Mouse (Mus musculus): Measurements from ENCODE around the gene Gm12166.

The Gm12166 gene

GRCm38 (mm10) chr11:46073061-46073849, 21.1 kb upstream of the Gm12166 start:
- no peak for DNase-seq (ENCODE audit: low spot score in 2 of 2)

DNA sequence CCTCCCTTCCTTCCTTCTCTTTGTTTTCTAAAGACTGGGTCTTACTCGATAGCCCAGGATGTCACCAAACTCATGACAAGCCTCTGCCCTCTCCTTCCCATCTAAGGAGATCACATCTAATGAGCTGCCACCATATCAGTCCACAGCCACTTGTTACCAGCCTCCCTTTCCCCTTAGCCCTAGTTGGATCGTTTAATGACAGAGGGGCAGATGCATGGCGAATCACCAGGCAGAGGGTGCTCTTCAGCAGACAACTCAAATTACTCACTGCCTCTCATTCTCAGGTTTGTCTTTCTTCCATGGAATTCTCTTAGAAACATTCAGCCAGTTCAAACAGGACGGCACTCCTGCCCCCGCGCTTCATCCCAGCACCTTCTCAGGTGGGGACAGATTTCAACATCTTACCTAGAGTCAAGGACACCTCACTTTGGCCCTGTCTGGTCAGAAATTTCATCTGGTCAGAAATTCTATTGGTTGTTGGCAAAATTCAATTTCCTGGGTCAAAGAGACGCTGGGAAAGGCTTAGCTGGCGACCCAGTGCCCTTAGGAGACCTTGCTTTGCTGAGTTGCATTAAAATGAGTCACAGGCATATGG, 20.4 kb upstream of the Gm12166 start:
- no peak for DNase-seq (ENCODE audit: low spot score in 2 of 2)

DNA sequence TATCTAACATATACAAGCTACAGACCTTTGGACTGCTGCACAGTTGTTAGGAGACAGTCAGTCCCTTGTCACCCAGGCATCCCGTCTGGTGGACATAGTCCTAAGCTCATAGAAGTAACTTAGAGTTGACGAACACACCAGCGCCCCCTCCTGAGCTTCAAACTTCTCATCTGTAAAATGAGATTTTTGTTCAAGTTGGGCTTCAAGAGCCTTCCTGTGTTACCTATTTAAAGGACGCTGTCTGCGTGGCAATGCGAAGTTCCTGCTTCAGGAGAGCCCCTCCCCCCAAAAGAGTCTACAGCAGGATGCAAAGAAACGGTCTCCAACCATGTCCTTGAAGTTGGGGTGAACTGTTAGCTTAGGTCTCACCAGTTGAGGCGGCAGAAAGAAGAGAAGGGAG, 18.7 kb upstream of the Gm12166 start:
- DNase-seq (ENCODE audit: low spot score in 2 of 2), result no peak

DNA sequence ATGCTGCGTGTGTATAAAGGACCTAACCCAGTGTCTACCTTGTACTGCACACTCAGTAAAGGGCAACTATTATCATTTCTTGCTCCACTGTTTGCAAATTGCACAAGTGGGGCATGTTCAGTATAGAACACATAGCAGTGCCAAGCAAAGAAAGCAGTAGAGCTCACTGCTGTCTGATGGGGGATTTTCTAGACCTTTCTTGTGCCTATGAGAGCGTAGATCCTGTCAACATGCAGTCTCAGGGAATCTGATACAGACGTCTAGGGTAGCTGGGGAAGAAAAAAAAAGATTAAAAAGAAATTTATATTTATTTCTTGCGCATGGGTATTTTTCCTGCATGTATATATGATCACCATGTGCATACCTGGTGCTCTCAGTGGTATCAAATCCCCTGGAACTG, 18.0 kb upstream of the Gm12166 start:
- DNase-seq (ENCODE audit: low spot score in 2 of 2), result no peak

DNA sequence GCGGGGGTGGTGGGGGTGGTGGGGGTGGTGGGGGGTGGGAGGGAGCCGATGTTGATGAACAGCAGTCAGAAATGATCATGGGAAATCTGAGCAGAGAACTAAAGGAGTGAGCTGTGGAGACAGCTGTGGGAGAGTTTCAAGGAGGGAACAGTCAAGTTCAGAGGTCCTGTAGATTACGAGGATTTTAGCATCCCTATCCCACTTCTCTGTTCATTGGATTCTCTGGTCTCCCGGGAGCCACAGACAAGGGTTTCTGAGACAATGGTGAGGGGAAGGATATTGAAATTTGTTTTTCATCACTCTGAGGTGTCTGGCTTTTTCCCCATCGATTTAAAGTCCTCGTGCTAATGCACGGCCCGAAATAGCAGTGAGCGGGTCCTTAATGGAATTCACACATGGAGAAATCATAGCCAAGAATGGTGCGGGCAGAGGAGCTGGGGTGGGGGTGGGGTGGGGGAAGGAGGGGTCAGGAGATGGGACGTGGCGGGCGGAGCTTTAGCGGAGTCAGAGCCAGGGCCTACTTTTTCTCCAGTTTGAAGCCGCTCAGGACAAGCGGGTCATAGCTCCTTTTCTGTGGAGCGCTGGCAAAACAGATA, 17.4 kb upstream of the Gm12166 start:
- DNase-seq (ENCODE audit: low spot score in 2 of 2), result no peak

- no peak for DNase-seq (ENCODE audit: low spot score in 2 of 2)
Measured at GRCm38 (mm10) chr11:46068756-46069407, 16.8 kb upstream of the Gm12166 start.

DNA sequence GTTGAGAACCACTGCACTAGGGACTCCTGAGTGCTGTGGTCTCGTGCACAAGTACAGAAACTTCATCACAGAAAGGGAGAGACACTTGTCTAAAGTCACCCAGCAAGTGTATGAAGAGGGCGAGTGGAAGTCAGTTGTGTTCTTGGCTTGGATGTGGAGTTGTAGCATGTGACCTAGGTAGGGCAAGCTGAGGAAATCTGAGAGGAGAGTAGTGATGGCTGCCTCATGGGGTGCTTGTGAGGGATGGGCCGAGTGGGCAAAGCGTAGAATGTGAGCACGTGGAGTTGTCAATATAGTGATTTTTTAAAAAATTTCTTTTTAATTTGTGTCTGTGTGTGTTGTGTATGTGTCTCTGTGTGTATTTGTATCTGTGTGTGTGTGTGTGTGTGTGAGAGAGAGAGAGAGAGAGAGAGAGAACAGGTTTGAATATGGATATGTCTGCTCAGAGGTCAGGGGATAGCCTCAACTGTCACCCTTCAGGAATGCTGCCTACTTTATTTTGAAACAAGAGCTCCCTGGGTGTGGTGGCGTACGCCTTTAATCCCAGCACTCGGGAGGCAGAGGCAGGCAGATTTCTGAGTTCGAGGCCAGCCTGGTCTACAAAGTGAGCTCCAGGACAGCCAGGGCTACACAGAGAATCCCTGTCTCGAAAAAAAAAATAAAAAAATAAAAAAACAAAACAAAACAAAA, 15.4 kb upstream of the Gm12166 start:
- no peak for DNase-seq (ENCODE audit: low spot score in 2 of 2)

DNA sequence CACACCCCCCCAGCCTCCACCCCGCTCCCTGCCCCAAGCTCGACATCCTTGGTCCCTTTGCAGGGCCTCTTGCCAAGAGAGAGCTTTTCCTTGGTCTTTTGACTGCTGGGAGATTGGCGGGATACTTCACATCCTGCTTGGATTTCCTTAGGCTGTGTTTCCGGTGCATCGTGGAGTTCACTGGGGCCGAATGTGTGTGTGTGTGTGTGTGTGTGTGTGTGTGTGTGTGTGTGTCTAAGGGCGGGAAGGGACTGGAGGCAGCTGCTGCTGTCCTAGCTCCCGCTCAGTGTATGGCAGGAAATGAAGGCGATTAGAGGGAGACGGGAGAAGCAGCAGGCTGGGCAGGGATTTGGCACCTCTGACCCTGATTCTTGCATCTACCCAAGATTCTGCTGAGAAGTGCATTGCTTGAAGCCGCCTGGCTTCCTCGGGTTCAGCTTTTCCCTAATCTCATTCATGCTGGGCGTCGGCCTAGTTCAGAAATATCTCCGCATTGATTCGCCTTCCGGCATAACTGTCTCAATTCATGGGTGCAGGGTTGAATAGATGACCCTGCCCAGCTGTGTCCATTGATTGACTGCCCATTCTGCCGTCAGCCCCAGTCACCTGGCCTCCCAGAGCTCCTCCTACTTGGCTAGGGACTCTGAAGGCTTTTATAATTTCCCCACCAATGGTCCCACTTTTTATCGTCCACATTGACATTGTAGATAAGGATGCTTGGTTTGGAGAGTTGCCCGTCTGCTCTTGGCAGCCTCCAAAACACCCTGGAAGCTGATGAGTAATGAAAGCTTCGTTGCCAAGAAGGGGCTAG, 13.3 kb upstream of the Gm12166 start:
- DNase-seq (ENCODE audit: low spot score in 2 of 2), result peak; percentile 52

GRCm38 (mm10) chr11:46064767-46065166, 12.6 kb upstream of the Gm12166 start:
- no peak for DNase-seq (ENCODE audit: low spot score in 2 of 2)

GRCm38 (mm10) chr11:46062993-46063731, 11.0 kb upstream of the Gm12166 start:
- no peak for DNase-seq (ENCODE audit: low spot score in 2 of 2)

DNA sequence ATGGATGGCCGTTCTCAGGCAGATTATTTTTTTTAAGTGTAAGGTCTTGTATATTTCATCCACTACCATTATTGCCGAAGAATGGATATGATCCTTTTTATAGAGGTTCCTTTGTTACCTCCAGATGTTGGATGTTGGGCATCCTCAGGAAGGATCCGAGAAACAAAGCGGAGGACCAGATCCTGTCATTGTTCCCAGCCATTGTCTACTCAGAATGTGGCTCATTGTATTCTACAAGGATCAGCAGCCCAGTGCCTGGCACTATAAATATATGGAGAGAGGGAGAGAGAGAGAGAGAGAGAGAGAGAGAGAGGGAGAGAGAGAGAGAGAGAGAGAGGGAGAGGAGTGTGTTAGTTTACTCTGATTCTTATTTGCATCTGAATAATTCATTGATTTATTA, 10.4 kb upstream of the Gm12166 start:
- DNase-seq (ENCODE audit: low spot score in 2 of 2), result no peak

- DNase-seq (ENCODE audit: low spot score in 2 of 2), result no peak
Measured at GRCm38 (mm10) chr11:46061776-46062445, 9.8 kb upstream of the Gm12166 start.

DNA sequence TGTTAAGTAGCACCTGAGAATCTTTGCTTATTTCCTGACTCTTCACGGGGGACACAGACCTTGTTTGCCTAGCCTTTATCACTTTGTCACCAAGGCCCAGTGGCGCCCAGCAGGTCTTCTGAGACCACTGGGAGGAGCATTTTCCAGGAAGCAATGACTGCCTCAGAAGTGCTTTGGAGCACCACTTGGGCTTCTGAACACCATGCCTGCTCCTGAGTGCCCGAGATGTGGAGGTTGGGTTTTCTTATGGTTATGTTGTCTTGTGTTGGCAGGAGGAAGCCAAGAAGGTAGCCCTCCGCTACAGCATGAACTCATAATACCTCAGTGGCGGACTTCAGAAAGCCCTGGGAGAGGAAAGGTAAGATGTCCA, 8.5 kb upstream of the Gm12166 start:
- DNase-seq (ENCODE audit: low spot score in 2 of 2), result no peak

DNA sequence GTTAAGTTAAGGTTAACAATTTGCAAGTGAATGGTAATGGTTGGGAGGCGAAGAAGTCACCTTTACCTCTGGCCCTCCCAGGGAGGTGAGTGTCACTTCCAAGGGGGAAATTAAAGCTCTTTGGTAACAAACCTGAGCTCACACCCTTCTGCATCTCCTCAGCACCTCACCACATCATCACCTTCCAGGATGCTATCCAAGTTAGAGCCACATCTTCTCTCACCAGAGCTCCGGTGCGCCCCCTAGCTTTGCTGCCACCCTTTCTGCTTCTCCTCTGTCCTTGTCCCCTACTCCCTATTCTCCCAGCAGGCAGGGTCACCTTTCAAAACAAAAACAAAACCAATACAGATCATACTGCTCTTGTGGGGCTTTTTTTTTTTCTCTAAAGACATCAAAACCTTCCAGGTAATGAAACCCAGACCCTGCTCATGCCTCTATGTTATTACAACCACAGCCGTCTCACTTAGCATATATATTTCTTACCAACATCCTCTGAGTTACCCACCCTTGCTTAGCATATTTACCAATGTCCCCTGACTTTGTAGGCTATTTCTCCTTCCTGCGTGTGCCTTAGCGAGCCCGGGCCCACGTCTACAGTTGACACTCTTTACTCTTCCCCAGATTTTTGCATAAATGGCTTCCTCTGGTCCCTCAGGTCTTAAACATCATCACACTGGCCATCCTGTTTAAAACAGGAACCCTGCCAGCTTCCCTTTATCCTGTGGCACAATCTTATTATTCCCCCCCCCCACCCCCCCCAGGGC, 7.9 kb upstream of the Gm12166 start:
- no peak for DNase-seq (ENCODE audit: low spot score in 2 of 2)

- DNase-seq (ENCODE audit: low spot score in 2 of 2), result no peak
Measured at GRCm38 (mm10) chr11:46058916-46059315, 6.8 kb upstream of the Gm12166 start.

GRCm38 (mm10) chr11:46058011-46058410, 5.9 kb upstream of the Gm12166 start:
- no peak for DNase-seq (ENCODE audit: low spot score in 2 of 2)

DNA sequence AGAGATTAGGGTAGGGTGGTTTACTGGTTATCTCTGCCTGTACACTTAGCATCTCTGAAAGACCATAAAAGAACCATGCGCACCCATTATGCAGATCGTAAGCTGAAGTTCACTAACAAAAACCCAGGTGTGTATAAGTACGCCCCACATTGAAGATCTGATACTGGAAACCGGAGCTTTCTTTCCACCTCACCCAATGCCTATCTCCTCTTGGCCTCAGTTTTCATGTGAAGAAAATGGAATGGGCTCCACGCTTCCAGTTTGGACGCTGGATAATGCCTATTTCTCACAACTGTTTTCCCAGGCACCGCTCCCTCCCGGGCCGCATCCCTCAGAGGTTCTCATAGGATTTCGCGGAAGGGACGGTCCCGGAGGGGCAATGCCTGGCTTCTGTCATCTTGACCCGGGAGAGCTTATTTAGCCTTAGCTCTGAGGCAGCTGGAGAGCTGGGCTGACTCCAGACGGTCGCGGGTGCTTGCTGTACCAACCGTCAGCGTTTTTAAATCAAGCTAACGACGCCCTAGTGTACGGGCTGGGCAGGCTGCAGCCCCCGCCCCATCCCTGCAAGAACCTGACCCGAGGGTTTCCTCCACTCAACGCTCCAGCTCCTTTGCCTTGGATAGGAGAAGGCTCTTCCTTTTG, 4.8 kb upstream of the Gm12166 start:
- peak in 1 of 2 experiments; percentile 25 for DNase-seq (ENCODE audit: low spot score in 2 of 2)

DNA sequence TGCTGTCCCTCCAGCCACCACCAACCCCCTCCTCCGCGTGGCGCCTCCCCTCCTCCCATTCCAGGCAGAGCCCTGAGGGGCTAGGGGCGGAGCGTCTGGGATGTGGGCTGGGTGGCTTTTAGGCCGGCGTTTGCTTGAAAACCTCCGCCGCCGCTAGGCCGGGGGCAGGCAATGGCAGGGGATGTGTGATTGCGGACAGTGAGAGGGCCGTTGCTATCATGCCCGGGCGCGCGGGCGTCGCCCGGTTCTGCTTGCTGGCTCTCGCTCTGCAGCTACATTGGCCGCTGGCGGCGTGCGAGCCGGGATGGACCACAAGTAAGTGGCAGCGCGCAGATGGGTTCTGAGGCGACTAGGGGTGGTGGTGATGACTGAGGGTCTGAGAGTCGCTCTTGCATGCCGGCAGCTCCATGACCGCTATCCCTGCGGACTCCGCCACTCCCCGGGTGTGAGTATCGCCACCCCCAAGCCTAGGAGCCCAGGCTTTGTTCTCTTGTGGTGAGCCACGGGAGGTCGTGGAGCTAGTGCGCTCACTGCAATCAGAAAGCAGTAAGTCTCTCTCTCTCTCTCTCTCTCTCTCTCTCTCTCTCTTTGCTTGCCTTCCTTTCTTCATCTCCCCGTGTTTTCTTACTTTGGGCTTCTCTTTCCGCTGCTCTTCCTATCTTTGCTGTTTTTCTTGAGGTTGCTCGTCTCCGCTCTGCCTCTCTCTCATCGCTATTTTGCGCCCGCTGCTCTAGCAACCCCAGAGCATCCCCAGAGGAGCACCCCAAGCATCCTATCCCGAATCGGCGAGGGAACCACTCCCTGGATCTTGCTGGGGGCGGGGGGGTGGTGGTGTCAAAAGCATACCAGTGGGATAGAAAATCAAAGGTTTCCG, 4.0 kb upstream of the Gm12166 start, which contains the start of gene Adam19:
Gene Adam19 (plus strand): TSS at position 97 of the 874 bp plus-strand sequence.
- peak; percentile 43 to 55 for DNase-seq (ENCODE audit: low spot score in 2 of 2)
